8 mouse cellular contexts compared by ENCODE assay signal in genomic region chr10:80999362-81000196, GRCm38 (mm10). TPM values are rescaled to one million over a fixed set of nuclear protein-coding genes. Genes with fewer than 3 reads are reported as not detected.
DNase-seq lines count a peak whose midpoint lies in the region; ATAC-seq and TF ChIP-seq lines count a peak whose summit lies in the region.

No protein-coding gene starts in this region.

- peaks cover 9 to 10% of the 10 kb centered on the region in 2 experiments for H3K4me1 ChIP-seq in heart, embryonic 14.5 days (ENCODE audit: control insufficient read depth in 2 of 2, insufficient read depth in 2 of 2, low read length in 2 of 2)
- peaks cover 15% of the 10 kb centered on the region for H3K4me1 ChIP-seq in liver, embryonic 11.5 days (replicated peaks; ENCODE audit: control insufficient read depth, insufficient read depth, low read length)

- no peak overlapping the region for H3K9ac ChIP-seq in heart, embryonic 14.5 days (ENCODE audit: low read length)
- H3K9ac ChIP-seq in liver, embryonic 11.5 days (ENCODE audit: low read depth, low read length), result no peak overlapping the region

- H3K27me3 ChIP-seq in heart, embryonic 14.5 days (ENCODE audit: control insufficient read depth, insufficient read depth, low read length), result peaks cover 19% of the 10 kb centered on the region
- H3K27me3 ChIP-seq in liver, embryonic 11.5 days (replicated peaks; ENCODE audit: control insufficient read depth, insufficient read depth, low read length), result peaks cover 11% of the 10 kb centered on the region
- no peaks in the 10 kb centered on the region for H3K27me3 ChIP-seq in splenic B cell, adult 2 months (ENCODE audit: control insufficient read depth, insufficient read depth, low read length, poor library complexity, severe bottlenecking)

- DNase-seq in CD4-positive, CD25-positive, alpha-beta regulatory T cell, adult 2 months (ENCODE audit: low read depth, low spot score), result peak; percentile 92
- peak; percentile 91 for DNase-seq in brain, embryonic 14.5 days (ENCODE audit: low read depth)
- DNase-seq in kidney, postnatal 10 days, result peak; percentile 87
- peak; percentile 81 for DNase-seq in liver, embryonic 11.5 days (ENCODE audit: low spot score)
- peak; percentile 95 for DNase-seq in naive thymus-derived CD4-positive, alpha-beta T cell, adult 2 months (ENCODE audit: low read depth)
- DNase-seq in splenic B cell, adult 2 months (ENCODE audit: low read depth, low spot score), result peak; percentile 91

- peak overlapping the region; percentile 12; the same call in 1 of the 2 replicates for H3K4me2 ChIP-seq in heart, embryonic 14.5 days (ENCODE audit: low read length)
- H3K4me2 ChIP-seq in liver, embryonic 11.5 days, result peak overlapping the region; percentile 35

- WGBS in heart, embryonic 14.5 days, result 29% methylated on average over 37 of the region's 37 CpGs
- WGBS in liver, embryonic 11.5 days, result 25% methylated on average over 37 of the region's 37 CpGs

- TF ChIP-seq CTCF in brain, embryonic 14.5 days (IDR thresholded peaks at IDR 0.05; ENCODE audit: borderline replicate concordance, extremely low read depth, insufficient read depth, insufficient read length), result peak; percentile 93

- no peaks in the 10 kb centered on the region for H3K9me3 ChIP-seq in heart, embryonic 14.5 days (ENCODE audit: control insufficient read depth, low read length)
- H3K9me3 ChIP-seq in liver, embryonic 11.5 days (ENCODE audit: control insufficient read depth, low read length), result no peaks in the 10 kb centered on the region

- H3K4me3 ChIP-seq in heart, embryonic 14.5 days (ENCODE audit: control insufficient read depth in 1 of 2, insufficient read depth in 1 of 2, low read depth in 1 of 2, low read length in 2 of 2), result no peak overlapping the region
- no peak overlapping the region for H3K4me3 ChIP-seq in liver, embryonic 11.5 days (ENCODE audit: low read depth, low read length)

- no peak overlapping the region for H3K27ac ChIP-seq in heart, embryonic 14.5 days (replicated peaks in 1 of 2; ENCODE audit: control insufficient read depth in 1 of 2, insufficient read depth in 1 of 2, low read depth in 2 of 2, low read length in 2 of 2)
- no peak overlapping the region for H3K27ac ChIP-seq in liver, embryonic 11.5 days (ENCODE audit: low read depth, low read length)

- ATAC-seq in erythroid progenitor cell, adult 5-6 weeks (replicated peaks; ENCODE audit: low FRiP score, poor library complexity, severe bottlenecking), result peak; percentile 77
- no peak for ATAC-seq in heart, embryonic 14.5 days (ENCODE audit: insufficient number of reproducible peaks, insufficient read depth, low FRiP score, low read depth)
- ATAC-seq in liver, embryonic 11.5 days (replicated peaks; ENCODE audit: low FRiP score), result peak; percentile 72

- TF ChIP-seq POLR2A in brain, embryonic 14.5 days (IDR thresholded peaks at IDR 0.05; ENCODE audit: borderline replicate concordance, extremely low read depth, insufficient read depth, insufficient read length, poor library complexity, severe bottlenecking), result no peak

- no peaks in the 10 kb centered on the region for H3K36me3 ChIP-seq in heart, embryonic 14.5 days (ENCODE audit: control insufficient read depth, insufficient read depth, low read length)
- no peaks in the 10 kb centered on the region for H3K36me3 ChIP-seq in liver, embryonic 11.5 days (ENCODE audit: control insufficient read depth, insufficient read depth, low read length)
- no peaks in the 10 kb centered on the region for H3K36me3 ChIP-seq in splenic B cell, adult 2 months (ENCODE audit: control insufficient read depth, insufficient read depth, low read length, poor library complexity, severe bottlenecking)

RNA-seq across cellular contexts. Expression of gene Gng7, which starts 15.2 kb away (rescaled TPM):
- 13.3 and 13.6 TPM in 2 replicates for polyA plus RNA-seq in brain, embryonic 14.5 days (2012; rRNA removed)
- total RNA-seq in erythroid progenitor cell, adult 5-6 weeks (2015; ENCODE audit: low replicate concordance), result not detected in 2 replicates
- total RNA-seq in erythroid progenitor cell, adult 5-6 weeks (2017; ENCODE audit: low replicate concordance), result 0.38 and 0.90 TPM in 2 replicates
- polyA plus RNA-seq in heart, embryonic 14.5 days (2014; fragmentation: Nextera tagmentation; extraction: Ambion mirVana), result 1.2 and 1.4 TPM in 2 replicates
- 1.8 and 2.1 TPM in 2 replicates for polyA plus RNA-seq in liver, embryonic 11.5 days (2014; fragmentation: Nextera tagmentation; extraction: Ambion mirVana)

RNA-seq across cellular contexts. Expression of gene Diras1, which starts 25.9 kb away (rescaled TPM):
- 41.5 and 66.5 TPM in 2 replicates for polyA plus RNA-seq in brain, embryonic 14.5 days (2012; rRNA removed)
- not detected in 2 replicates for total RNA-seq in erythroid progenitor cell, adult 5-6 weeks (2015; ENCODE audit: low replicate concordance)
- not detected in 2 replicates for total RNA-seq in erythroid progenitor cell, adult 5-6 weeks (2017; ENCODE audit: low replicate concordance)
- polyA plus RNA-seq in heart, embryonic 14.5 days (2014; fragmentation: Nextera tagmentation; extraction: Ambion mirVana), result not detected in 2 replicates
- polyA plus RNA-seq in liver, embryonic 11.5 days (2014; fragmentation: Nextera tagmentation; extraction: Ambion mirVana), result 0.45 TPM in 1 of 2 replicates, not detected in the other

RNA-seq across cellular contexts. Expression of gene Slc39a3, which starts 37.6 kb away (rescaled TPM):
- polyA plus RNA-seq in brain, embryonic 14.5 days (2012; rRNA removed), result 70.0 and 77.9 TPM in 2 replicates
- total RNA-seq in erythroid progenitor cell, adult 5-6 weeks (2015; ENCODE audit: low replicate concordance), result 4.3 and 7.1 TPM in 2 replicates
- total RNA-seq in erythroid progenitor cell, adult 5-6 weeks (2017; ENCODE audit: low replicate concordance), result 1.2 and 4.2 TPM in 2 replicates
- 5.0 and 5.2 TPM in 2 replicates for polyA plus RNA-seq in heart, embryonic 14.5 days (2014; fragmentation: Nextera tagmentation; extraction: Ambion mirVana)
- 9.1 and 9.4 TPM in 2 replicates for polyA plus RNA-seq in liver, embryonic 11.5 days (2014; fragmentation: Nextera tagmentation; extraction: Ambion mirVana)

Comparison
In these comparisons a context has a peak if more than half of its experiments do, and no peak if none do; other contexts are left out.
1. RNA of gene Diras1, which starts 25.9 kb away (polyA plus RNA-seq): 41.5 to 66.5 TPM in brain, embryonic 14.5 days; 0.45 TPM in liver, embryonic 11.5 days and not detected in heart, embryonic 14.5 days; every median in the first group is over 10 times any median in the second.
2. Peak in every context shown above with its lines, with median percentiles within 50 percentile points of each other: DNase-seq.